Comparison of ENCODE assay signal across 16 mouse cellular contexts in genomic region chr6:37794211-37794610, GRCm38 (mm10).
DNase-seq lines count a peak whose midpoint lies in the region.
"Had no signal": no experiment of that assay in that cellular context is flagged by ENCODE, and none has a peak within 500 bp of the region (broad histone marks: within the 10 kb centered on the region; RNA-seq: fewer than 3 reads in every experiment).

No protein-coding gene starts in this region.

- DNase-seq in embryo, embryonic 11 days = peak; percentile 1
- no peak for DNase-seq in embryo, embryonic 10.5 days (ENCODE audit: low spot score)
- DNase-seq in adrenal gland, adult 8-10 months = peak; percentile 45
- peak; percentile 33 for DNase-seq in hindlimb bud, embryonic 11.5 days (ENCODE audit: extremely low spot score, low read depth, low spot score)
- peak; percentile 29 for DNase-seq in limb, embryonic 10.5 days (ENCODE audit: low spot score)
- no peak for DNase-seq in layer of hippocampus, postnatal 14 days (ENCODE audit: low spot score in 2 of 2)
- DNase-seq in spleen, adult 18-20 months = no peak
- no peak for DNase-seq in lung, postnatal 4 days
- DNase-seq: cerebellum, adult 18-20 months; heart, adult 2 months; lung, postnatal 36 days; thymus, postnatal 4 days had no signal

- H3K9me3 ChIP-seq in limb, embryonic 10.5 days (replicated peaks) = no peaks in the 10 kb centered on the region

- H3K4me3 ChIP-seq in limb, embryonic 10.5 days = no peak overlapping the region
- H3K4me3 ChIP-seq: embryonic facial prominence, embryonic 13.5 days; heart, adult 2 months; hindbrain, embryonic 13.5 days; midbrain, embryonic 13.5 days; myocyte had no signal

- H3K27me3 ChIP-seq in limb, embryonic 10.5 days (ENCODE audit: low read depth, poor library complexity, severe bottlenecking) = no peaks in the 10 kb centered on the region
- H3K27me3 ChIP-seq: embryonic facial prominence, embryonic 13.5 days; hindbrain, embryonic 13.5 days; midbrain, embryonic 13.5 days had no signal

- H3K4me1 ChIP-seq in limb, embryonic 10.5 days = peaks cover 3% of the 10 kb centered on the region; the same call in 1 of the 2 replicates
- H3K4me1 ChIP-seq: embryonic facial prominence, embryonic 13.5 days; hindbrain, embryonic 13.5 days; midbrain, embryonic 13.5 days had no signal

- 47% methylated on average over 4 of the region's 4 CpGs for WGBS in limb, embryonic 10.5 days

- H3K27ac ChIP-seq in limb, embryonic 10.5 days = no peak overlapping the region
- H3K27ac ChIP-seq: embryonic facial prominence, embryonic 13.5 days; heart, adult 2 months; hindbrain, embryonic 13.5 days; midbrain, embryonic 13.5 days had no signal

- no peaks in the 10 kb centered on the region for H3K36me3 ChIP-seq in limb, embryonic 10.5 days
- H3K36me3 ChIP-seq: embryonic facial prominence, embryonic 13.5 days; hindbrain, embryonic 13.5 days; midbrain, embryonic 13.5 days had no signal

Comparison
In these comparisons a context has a peak if more than half of its experiments do, and no peak if none do; other contexts are left out.
1. DNase-seq: peak in embryo, embryonic 11 days (single experiment), adrenal gland, adult 8-10 months (single experiment), hindlimb bud, embryonic 11.5 days (single experiment) and limb, embryonic 10.5 days (single experiment); none in embryo, embryonic 10.5 days (single experiment), layer of hippocampus, postnatal 14 days (0 of 2), spleen, adult 18-20 months (0 of 2) and lung, postnatal 4 days (0 of 2).